Mouse (Mus musculus) heart, embryonic 11.5 days (tissue): ENCODE results near the gene Ephx3. TPM values are rescaled to one million over a fixed set of nuclear protein-coding genes. Genes with fewer than 3 reads are reported as not detected.

Source experiments
- ATAC-seq: fragments of 200-750 bp; cut with Nextera tagmentation; replicated peaks from 2 replicates; pipeline ENCODE4 v1.8.0; 2017; ENCODE audit warnings: moderate library complexity; ENCODE audit not compliant: insufficient number of reproducible peaks, low FRiP score, low TSS enrichment
- H3K27ac ChIP-seq: fragments of 300-500 bp; sonication (generic); 2 replicates; pipeline ENCODE4 v1.5.1; 2014; ENCODE audit warnings: mild to moderate bottlenecking, low read depth, low read length
- H3K27me3 ChIP-seq: fragments of 300-500 bp; sonication (generic); 2 replicates; pipeline ENCODE4 v1.6.1; 2014; ENCODE audit warnings: mild to moderate bottlenecking, low read length, mixed read lengths; ENCODE audit not compliant: control insufficient read depth, insufficient read depth
- H3K36me3 ChIP-seq: fragments of 300-500 bp; sonication (generic); 2 replicates; pipeline ENCODE4 v1.6.1; 2014; ENCODE audit warnings: mild to moderate bottlenecking, low read length, moderate library complexity, mixed read lengths; ENCODE audit not compliant: control insufficient read depth, insufficient read depth
- H3K4me1 ChIP-seq: fragments of 300-500 bp; sonication (generic); 2 replicates; pipeline ENCODE4 v1.6.1; 2014; ENCODE audit warnings: low read length; ENCODE audit not compliant: control insufficient read depth, insufficient read depth
- H3K4me2 ChIP-seq: fragments of 300-500 bp; sonication (generic); 2 replicates; pipeline ENCODE4 v1.6.1; 2014; ENCODE audit warnings: mild to moderate bottlenecking, moderate library complexity
- H3K4me3 ChIP-seq: fragments of 300-500 bp; sonication (generic); 2 replicates; pipeline ENCODE4 v1.5.1; 2014; ENCODE audit warnings: low read depth, low read length
- H3K9ac ChIP-seq: fragments of 300-500 bp; sonication (generic); 2 replicates; pipeline ENCODE4 v1.6.1; 2014; ENCODE audit warnings: mild to moderate bottlenecking, low read depth, low read length, moderate library complexity
- H3K9me3 ChIP-seq: fragments of 300-500 bp; sonication (generic); replicated peaks from 2 replicates; pipeline ENCODE4 v1.6.1; 2016; ENCODE audit warnings: low read length; ENCODE audit not compliant: control insufficient read depth
- whole genome bisulfite sequencing: fragments of 180-500 bp; shearing (Covaris S2); extraction: QIAGEN DNeasy Blood & Tissue Kit; methylation state at CpG from one replicate; pipeline ENCODE4 v1.1.7; 2014; ENCODE audit not compliant: insufficient replicate concordance; 5-methylcytosine and 5-hydroxymethylcytosine counted together
- polyA plus RNA-seq: library from polyadenylated mRNA; unstranded; fragments of >200 nt; fragmentation: Nextera tagmentation; extraction: Ambion mirVana; gene quantifications from 2 replicates; pipeline ENCODE4 v1.2.1, GENCODE M21; 2014

Ephx3 gene
- polyA plus RNA-seq, 1 experiment from 2014 or later, result not detected

DNA sequence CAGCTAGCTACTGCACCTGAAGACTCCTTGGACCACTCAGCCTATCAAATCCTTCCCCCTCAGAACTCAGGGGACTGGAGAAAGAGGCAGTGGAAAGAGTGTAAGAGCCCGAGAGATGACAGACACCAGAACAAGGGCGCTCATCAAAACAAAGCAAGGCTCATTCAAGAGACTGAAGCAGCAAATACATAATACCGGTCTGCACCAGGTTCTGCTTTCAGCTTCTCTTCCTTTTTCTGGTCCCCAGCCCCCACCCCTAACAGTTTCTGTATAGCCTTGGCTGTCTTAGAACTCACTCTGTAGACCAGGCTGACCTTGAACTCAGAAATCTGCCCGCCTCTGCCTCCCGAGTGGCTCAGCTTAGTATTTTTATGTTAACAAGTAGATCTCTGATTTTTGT is 3.7 kb upstream of the Ephx3 start:
- 86% methylated on average over 5 of the region's 5 CpGs for WGBS
- H3K9me3 ChIP-seq, result no peaks in the 10 kb centered on the region
- no peak overlapping the region for H3K27ac ChIP-seq
- no peak overlapping the region for H3K4me3 ChIP-seq
- H3K36me3 ChIP-seq, result peaks cover 15% of the 10 kb centered on the region
- no peak overlapping the region for H3K9ac ChIP-seq
- peaks cover 11% of the 10 kb centered on the region; the same call in 1 of the 2 replicates for H3K4me1 ChIP-seq
- H3K27me3 ChIP-seq, result peaks cover 22% of the 10 kb centered on the region
- no peak overlapping the region for H3K4me2 ChIP-seq
- no peak for ATAC-seq

DNA sequence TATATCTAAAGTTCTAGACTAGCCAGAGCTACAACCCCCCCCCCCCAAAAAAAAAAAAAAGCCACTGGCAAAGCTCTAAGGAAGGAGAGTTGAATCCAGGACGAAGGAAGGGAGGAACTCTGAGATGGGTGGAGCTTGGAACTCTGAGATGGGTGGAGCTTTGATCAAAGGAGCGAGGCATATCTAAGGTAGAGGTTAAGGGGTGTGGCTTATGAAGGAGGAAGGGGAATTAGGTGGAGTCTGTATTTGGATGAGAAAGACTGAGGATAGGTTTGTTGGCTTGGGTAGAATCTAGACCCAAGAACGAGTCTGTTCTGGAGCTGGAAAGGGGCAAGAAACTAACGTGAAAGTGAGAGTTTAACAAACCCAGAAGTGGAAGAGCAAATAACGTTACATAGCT is 501 bp upstream of the Ephx3 start:
- WGBS, result 13% methylated on average over 5 of the region's 5 CpGs
- ATAC-seq, result no peak
- H3K9me3 ChIP-seq, result no peaks in the 10 kb centered on the region
- H3K36me3 ChIP-seq, result no peaks in the 10 kb centered on the region
- H3K27me3 ChIP-seq, result peaks cover 24% of the 10 kb centered on the region
- H3K4me3 ChIP-seq, result peak overlapping the region; percentile 46; the same call in 1 of the 2 replicates
- no peak overlapping the region for H3K9ac ChIP-seq
- H3K4me2 ChIP-seq, result peak overlapping the region; percentile 81
- peaks cover 11% of the 10 kb centered on the region; the same call in 1 of the 2 replicates for H3K4me1 ChIP-seq
- H3K27ac ChIP-seq, result no peak overlapping the region

DNA sequence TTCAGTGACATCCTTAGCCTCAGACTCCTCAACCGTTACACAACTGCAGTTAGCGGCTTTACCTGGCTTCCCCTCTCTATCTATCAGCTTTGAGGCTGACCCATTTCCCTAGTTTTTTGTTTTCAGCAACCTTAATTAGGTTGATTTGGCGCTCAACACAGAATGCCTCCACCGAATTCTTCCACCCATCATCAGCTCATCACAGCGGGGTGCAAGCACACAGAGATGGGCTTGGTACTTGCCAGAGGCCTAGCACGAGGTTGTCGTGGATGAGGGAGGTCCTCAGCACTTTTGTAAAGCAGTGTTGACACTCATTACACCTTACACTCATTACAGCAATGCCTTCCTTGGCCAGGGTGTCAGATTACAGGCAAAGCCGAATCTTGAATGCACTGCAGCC is 6.3 kb downstream of the Ephx3 start:
- peaks cover 2% of the 10 kb centered on the region for H3K27me3 ChIP-seq
- H3K9me3 ChIP-seq, result no peaks in the 10 kb centered on the region
- no peak for ATAC-seq
- H3K27ac ChIP-seq, result no peak overlapping the region
- peaks cover 16% of the 10 kb centered on the region for H3K4me1 ChIP-seq
- 32% methylated on average over 8 of the region's 8 CpGs for WGBS
- H3K36me3 ChIP-seq, result no peaks in the 10 kb centered on the region
- no peak overlapping the region for H3K4me2 ChIP-seq
- H3K4me3 ChIP-seq, result no peak overlapping the region
- H3K9ac ChIP-seq, result no peak overlapping the region

DNA sequence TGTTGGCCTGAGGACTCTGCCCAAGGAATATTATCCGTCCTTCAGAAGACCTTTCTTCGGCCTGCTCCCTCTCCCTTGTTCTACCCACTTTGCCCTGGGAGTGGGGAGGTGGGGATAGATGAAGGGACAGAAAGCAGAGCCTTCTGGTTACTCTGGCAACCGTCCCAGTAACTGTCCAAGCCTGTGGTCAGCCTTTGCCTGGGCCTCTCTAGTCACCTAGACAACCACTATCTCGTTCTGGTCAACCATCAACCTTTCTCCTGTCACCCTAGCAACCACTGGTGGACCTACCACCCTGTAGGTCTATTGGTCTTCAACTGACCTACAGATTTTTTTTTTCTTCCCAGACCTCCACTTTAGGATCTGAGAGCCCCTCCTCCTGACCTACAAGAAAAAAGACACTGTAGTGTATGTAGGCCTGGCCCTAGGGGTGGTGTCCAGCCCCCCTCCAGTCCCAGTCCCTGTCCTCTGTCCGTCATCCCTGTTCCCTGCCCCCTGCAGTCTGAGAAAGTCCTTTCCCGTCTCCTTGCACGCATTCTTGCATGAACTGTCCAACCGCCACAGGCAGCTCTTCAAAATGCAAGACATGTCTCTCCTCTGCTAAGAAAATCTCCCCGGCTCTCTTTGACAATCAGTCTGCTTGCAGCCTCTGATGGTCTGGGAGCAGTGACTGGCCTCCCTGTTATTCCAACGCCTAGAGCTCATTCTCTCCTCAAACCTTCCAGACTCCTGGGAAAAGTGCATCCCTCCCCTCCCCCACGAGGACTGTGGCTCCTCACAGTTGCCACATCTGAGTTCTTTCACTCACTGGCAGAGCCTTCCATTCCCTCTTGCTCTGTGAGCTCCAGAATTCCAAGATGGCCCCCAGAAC is 9.5 kb downstream of the Ephx3 start:
- Histone ChIP-seq H3K4me3 (no peak overlapping the region), H3K9ac (no peak overlapping the region), H3K27me3 (no peaks in the 10 kb centered on the region), H3K27ac (no peak overlapping the region), H3K36me3 (no peaks in the 10 kb centered on the region), H3K4me1 (peaks cover 16% of the 10 kb centered on the region), H3K4me2 (no peak overlapping the region), H3K9me3 (no peaks in the 10 kb centered on the region)
- ATAC-seq, result peak; percentile 67; the same call in 1 of the 2 replicates
- 36% methylated on average over 11 of the region's 11 CpGs for WGBS

DNA sequence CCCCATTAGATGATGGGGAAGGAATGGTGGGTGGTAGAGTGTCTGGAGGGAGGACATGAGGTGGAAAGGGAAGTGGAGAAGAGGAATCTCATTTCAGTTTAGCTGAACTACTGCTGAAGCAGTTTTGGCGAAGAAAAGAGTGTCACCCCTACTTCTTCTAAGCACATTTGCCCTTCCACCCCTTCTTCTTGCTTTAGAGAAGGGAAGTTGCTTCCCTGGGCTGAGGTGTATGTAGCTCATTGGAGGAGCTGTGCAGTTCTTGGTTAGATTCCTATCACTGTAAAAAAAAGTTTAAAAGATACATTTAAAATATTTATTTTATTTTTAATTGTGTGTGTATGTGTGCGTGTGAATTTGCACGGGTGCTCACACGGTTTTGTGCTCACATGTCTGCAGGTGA is 12.4 kb downstream of the Ephx3 start:
- no peaks in the 10 kb centered on the region for H3K36me3 ChIP-seq
- H3K4me1 ChIP-seq, result peaks cover 16% of the 10 kb centered on the region
- no peak for ATAC-seq
- H3K27me3 ChIP-seq, result no peaks in the 10 kb centered on the region
- no peak overlapping the region for H3K27ac ChIP-seq
- H3K9ac ChIP-seq, result no peak overlapping the region
- no peak overlapping the region for H3K4me2 ChIP-seq
- H3K9me3 ChIP-seq, result no peaks in the 10 kb centered on the region
- H3K4me3 ChIP-seq, result no peak overlapping the region
- WGBS, result 80% methylated on average over 4 of the region's 4 CpGs

DNA sequence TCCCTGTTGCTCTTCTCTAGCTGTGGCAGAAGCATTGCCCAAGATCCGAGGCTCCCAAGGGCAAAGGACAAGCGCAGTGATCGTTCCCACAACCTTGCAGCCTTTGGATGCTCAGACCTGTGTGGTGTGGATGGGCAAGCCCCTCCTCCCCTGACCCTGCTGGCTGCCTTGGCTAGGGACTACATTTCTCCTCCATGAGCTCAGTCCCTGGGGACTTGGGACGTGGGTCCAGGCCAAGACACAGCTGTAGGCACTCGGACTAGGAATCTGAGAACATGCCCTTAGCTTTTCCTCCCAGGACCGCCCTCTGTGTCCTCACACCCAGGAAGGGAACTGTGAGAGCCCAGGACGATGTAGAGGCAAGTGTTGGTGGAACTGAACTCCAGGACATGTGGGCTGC is 16.2 kb downstream of the Ephx3 start:
- no peaks in the 10 kb centered on the region for H3K27me3 ChIP-seq
- H3K36me3 ChIP-seq, result no peaks in the 10 kb centered on the region
- H3K9me3 ChIP-seq, result no peaks in the 10 kb centered on the region
- no peak overlapping the region for H3K4me2 ChIP-seq
- no peak overlapping the region for H3K9ac ChIP-seq
- no peak overlapping the region for H3K4me3 ChIP-seq
- 56% methylated on average over 7 of the region's 7 CpGs for WGBS
- no peak overlapping the region for H3K27ac ChIP-seq
- ATAC-seq, result no peak
- H3K4me1 ChIP-seq, result no peaks in the 10 kb centered on the region; the same call in 1 of the 2 replicates

DNA sequence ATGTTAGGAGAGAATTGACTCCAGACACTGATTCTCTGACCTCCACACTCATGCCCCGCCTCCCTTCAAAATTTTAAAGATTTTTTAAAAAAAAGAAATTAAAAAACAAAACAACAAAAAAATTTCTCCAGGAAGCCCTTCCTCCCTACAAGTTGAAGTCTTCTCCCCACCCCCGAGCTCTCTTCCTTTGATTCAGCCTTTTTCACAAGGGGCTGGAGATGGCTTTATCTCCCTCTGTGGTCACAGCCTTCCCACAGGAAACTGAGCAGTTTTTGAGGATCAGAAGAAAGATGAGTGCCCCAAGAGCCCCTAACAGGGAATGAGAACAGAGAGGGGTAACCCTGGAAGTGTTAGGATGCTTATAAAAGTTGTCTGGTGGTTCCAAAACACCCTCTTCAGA is 16.9 kb downstream of the Ephx3 start:
- Histone ChIP-seq H3K4me2 (no peak overlapping the region), H3K9me3 (no peaks in the 10 kb centered on the region), H3K9ac (no peak overlapping the region), H3K36me3 (no peaks in the 10 kb centered on the region), H3K4me1 (no peaks in the 10 kb centered on the region; the same call in 1 of the 2 replicates), H3K4me3 (no peak overlapping the region), H3K27me3 (no peaks in the 10 kb centered on the region), H3K27ac (no peak overlapping the region)
- 62% methylated on average over 2 of the region's 2 CpGs for WGBS
- ATAC-seq, result no peak

DNA sequence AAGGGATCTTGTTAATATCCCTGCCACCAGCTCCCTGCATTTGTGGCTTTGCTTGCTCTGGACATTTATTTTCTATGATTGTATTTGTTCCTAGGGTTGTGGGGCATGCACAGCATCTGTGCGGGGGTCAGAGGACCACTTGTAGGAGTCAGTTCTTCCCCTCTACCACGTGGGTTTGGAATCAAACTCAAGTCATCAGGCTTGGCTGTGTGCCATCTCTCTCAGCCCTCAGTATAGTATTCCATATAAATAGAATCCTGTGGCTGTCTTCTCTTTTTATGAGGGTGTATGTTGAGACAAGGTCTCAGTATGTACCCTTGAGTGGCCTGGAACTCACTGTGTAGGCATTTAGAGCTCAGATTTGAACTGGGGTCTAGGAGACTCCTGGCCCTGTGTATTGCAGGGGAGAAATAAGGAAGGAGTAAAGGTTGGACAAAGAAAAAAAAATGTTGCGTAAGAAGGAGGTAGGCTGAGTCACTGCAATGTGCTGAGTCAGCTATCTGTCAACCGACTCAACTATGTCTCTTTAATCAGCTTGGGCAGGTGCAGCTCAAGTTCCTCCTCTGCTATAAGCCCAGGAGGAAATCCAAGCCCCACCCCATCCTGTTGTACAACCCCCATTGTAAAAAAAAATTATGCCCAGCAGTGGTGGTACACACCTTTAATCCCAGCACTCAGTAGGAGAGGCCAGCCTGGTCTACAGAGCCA is 19.7 kb downstream of the Ephx3 start:
- Histone ChIP-seq H3K4me3 (no peak overlapping the region), H3K36me3 (no peaks in the 10 kb centered on the region), H3K9me3 (no peaks in the 10 kb centered on the region), H3K4me2 (no peak overlapping the region), H3K4me1 (peaks cover 7% of the 10 kb centered on the region), H3K9ac (no peak overlapping the region), H3K27ac (no peak overlapping the region), H3K27me3 (no peaks in the 10 kb centered on the region)
- WGBS, result 65% methylated on average over 4 of the region's 4 CpGs
- ATAC-seq, result no peak
